Mouse (Mus musculus): ENCODE measurements at regions not wholly inside any gene's neighbourhood (a gene's known extent, or its start where the extent isn't known, plus 50 kb on each side); places are given as distances from the start of the nearest gene placed in this dataset.

DNA sequence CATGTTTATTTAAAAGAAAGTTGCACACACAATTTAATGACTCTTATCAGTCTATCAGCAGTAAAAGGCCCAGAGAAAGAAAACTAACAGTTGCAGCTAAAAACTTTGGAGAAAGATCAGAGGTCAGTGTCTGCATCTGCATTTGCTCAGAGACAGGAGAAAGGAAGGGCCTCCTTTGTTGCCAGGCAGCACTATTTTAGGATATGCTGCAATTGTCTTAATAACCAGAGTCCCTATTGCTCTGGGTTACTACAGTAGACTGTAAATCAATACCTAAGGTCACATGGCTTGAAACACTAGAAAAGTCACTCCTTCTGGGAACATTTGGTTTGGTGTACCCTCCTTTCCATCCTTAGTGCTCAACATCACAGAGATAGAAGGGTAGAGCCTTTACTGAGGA is 175.7 kb downstream of the Hdgfl1 start:
- peak; percentile 19 for DNase-seq (ENCODE audit: low read depth, low spot score)

DNA sequence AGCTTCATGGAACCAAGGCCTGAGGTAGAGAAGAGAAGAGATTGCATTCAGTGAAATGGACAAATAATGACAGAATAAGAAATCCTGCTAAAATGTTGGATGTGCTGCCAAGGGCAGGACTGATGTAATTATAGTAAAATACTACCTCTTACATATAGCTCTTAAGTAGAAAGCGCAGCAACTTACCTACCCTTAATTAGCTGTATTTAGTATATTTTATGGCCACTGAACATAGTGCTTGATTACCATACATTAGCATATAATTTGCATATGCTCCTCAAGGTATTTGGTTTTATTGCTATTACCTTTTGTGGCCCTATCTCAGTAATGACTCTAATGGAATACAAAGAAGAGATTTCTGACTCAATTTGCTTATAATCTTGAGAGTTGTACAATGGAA is 176.2 kb downstream of the Hdgfl1 start:
- no peak for DNase-seq (ENCODE audit: low read depth, low spot score)

DNA sequence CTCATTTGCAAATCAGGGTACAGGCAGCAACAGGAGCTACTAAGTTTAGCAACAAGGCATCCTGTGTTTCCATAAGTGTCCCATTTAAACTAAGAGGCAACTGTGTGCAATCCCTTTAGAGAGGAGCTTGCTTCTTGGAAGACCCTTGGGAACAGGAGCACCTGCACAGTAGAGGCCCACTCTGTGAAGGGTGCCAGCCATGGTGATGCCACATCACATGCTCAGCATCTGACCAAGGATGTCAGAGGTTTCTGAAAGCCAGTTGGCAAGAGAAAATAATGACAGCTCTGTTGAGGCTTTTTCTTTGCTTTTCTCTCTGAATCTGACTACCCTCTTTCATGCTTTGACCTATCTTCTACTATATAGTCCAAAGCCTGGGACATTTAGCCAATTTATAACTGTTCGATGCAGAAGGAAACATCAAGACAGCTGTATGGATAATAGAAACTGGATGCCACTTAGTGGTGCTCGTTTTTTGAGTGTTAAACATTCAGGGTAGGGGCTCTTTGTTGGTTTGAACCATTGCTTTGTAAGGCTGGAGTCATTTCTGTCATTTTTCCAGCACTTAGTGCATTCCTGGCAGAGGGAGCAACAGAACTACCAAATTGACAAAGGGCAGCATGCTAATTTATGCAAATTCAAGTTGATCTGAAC is 193.9 kb downstream of the Hdgfl1 start:
- DNase-seq (ENCODE audit: low read depth, low spot score): no peak

DNA sequence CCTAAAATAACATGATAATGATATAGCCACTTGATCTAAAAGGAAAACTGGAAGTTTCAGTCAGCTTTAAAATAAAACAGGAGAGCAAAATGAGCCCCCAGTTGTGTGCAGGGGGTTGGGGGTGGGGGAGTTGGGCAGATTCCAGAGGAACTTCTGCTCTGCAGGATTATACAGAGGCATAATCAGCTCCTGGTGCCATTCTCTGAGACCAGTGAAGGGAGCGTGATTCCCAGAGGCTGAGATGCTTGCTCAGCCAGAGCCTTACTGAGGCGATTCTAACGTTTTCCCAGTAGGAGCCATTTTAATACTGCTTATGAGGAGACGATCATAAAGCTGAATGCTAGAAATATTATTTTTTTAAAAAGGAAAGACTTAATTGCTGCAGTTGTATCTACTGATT is 200.5 kb downstream of the Hdgfl1 start:
- no peak for DNase-seq (ENCODE audit: low read depth, low spot score)

DNA sequence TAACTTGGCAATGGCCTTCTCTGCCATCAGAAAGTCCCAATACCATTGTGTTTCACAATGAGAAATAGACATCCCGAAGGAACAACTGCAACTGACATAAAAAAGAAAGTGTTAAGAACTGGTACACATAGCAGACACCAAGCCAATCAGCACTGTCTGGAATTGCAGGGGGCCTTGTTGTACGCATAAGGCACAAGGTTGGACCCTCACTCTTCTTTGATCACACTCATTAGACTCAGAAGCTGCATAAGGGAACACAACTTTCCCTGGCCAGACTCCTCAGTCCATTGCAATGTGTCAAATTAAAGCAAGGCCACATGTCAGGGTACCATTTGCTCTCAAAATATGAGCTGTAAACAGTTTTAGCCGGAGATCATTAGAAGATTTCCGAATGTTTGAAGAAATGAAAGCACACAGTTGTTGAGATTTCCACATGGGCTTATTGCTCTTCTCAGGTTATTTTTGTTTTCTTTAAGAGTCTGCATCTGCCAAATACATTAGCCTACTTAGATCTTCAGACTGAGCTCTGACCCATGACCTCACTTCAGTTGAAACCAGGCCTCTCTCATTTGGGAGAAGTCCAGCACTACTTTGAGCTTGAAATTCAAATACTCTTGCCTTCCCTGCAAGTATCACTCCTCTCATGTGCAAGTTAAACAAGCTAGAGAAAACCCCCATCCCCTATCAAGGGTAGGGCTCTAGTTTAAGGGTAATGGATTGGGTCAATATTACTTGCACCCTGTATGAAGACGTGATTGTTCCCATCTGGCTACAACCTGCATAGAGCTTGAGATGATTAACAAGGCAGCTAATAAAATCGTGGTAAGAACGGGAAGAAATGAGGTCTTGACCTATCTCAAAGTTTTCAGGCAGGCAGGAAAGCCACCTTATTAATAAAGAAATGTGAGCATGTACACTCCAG is 204.8 kb downstream of the Hdgfl1 start:
- peak; percentile 87 for DNase-seq (ENCODE audit: low read depth, low spot score)

DNA sequence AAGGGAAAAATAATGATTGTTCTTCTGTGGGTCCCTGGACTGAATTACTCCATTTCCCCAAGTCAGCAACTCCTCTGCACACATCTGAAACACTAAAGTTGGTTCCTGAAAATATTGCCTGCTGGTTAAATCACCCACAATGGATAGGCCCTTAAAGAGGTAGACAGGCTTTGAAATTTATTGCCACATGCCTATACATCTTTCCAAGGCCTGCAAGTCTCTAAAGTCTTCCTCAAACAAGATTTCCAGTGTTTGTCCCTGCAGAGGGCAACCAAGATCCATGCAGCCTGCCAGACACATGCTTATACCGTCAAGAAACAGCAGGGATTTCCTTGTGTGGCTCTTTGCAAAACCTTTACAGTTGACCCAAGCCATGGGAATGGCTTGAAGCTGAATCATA is 211.6 kb downstream of the Hdgfl1 start:
- peak; percentile 77 for DNase-seq (ENCODE audit: low read depth, low spot score)

DNA sequence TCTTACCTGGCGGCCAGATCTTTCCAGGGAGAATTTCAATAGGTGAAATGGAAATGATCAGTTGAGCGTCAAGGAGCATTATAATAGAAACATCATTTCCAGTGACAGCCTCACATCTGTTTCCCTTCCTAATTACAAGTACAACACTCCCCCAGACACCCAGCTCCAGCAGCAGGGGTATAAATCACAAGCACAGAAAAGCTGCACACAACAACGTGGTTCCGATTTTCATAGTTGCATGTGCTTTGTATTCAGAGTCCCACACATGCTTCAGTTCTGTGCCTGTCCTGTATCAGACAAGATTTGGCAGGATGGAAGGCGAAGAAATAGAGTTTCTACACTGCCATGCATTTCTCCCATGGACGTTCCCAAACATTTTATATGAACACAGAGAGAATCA is 215.7 kb downstream of the Hdgfl1 start:
- DNase-seq (ENCODE audit: low read depth, low spot score): peak; percentile 40

DNA sequence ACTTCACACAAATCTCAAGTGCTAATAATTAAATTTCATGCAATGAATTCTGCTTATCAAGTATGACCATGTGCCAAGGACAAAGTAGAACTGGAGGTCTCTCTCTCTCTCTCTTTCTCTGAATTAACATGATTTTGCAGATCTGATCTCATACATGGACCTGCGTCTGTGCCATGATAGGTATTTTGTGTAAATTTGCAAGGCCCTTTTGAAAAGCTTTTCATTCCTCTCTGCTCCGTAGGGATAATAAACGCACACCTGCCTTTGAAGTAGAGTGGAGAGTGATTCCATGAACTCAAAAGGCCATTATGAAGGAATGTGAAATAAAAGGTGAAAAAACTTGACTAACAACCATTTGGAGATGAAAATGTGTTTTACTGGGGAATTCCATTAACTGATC is 217.8 kb downstream of the Hdgfl1 start:
- no peak for DNase-seq (ENCODE audit: low read depth, low spot score)

DNA sequence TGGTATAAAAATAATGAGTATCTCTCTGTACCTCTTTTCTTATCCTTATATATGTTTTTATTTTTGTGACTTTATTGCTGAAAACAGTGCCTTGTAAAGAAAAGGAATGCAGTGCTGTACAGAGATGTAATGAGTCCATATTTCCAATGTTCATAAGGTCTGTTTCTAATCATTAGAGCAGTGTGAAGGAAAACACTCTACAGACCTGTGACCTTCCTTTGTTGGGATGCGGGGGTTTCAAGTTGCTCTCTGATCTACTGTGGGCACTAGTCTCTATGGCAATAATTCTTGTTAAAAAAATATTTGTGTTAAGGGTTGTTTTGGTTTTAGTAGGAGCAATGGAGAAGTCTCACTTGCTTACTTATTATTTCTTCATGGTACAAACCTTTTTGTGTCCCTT is 231.0 kb downstream of the Hdgfl1 start:
- peak; percentile 54 for DNase-seq (ENCODE audit: low read depth, low spot score)

DNA sequence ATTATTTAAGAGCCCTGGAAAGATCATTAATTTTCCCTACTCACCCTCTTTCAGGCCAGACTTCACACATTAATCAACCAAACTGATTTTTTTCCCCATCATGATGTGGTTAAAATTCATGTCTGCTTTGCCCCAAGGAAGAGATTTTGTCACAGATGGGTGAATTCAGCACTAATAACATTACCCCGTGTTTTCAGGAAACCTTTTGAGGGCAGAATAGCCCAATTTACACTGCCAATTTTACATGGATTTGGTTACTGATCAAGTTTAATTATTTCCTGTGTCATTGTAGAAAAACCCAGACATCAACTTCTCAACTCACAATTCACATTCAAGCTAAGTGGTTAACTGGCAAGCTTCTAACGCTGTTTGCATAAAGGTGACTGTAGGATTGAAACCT is 233.4 kb downstream of the Hdgfl1 start:
- no peak for DNase-seq (ENCODE audit: low read depth, low spot score)

DNA sequence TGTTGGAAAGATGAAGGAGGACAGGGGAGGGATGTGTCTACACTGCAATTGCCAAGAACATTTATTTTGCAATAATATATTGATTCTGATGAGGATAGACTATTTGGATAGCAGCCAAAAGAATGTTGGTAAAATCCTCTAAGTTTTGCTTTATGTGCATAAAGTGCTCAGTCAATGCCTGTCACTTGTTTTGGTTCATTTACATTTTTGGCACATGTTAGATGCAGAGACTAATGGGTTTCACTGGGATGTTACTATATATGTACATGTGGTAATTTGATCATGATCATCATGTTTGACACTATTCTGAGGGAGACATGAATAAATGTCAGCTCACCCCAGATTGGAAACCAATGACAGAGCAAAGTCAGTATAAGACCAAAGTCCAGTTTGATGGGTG is 237.2 kb downstream of the Hdgfl1 start:
- DNase-seq (ENCODE audit: low read depth, low spot score): no peak

DNA sequence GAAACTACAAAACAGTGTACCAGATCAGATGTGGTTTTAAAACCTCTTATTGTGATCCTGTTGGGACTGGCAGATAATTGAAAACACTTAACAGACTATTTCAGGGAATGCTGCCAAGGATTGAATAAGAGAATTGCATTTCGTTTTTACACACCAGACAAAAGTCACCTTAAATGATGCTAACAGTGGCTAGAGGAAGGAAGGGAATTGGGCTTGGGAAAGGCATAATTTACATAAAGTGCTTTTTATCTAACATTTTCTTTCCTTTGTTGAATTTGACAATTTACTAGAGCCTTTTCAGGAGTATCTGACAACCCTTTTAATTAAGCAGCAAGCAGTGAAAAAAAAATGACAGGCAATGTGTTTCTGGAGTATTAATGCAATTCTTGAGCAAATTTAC is 250.9 kb downstream of the Hdgfl1 start:
- DNase-seq (ENCODE audit: low read depth, low spot score): no peak

DNA sequence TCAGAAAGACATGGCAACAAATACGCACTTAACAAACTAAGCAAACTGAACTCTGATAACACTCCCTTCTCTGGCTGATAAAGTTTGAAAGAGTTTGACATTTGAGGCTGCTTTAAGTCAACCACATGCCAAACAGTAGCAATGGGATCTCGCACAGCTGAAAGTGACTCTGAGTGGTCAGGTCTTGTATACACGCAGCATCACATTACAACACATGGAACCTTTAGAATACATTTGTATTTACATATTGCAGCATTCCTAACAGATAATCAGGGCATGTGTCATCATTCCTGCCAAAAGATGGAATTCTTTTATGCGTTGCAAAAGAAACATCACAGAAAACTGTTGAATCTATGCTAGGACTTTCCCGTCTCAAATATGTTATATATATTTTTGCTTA is 251.5 kb downstream of the Hdgfl1 start:
- DNase-seq (ENCODE audit: low read depth, low spot score): no peak

DNA sequence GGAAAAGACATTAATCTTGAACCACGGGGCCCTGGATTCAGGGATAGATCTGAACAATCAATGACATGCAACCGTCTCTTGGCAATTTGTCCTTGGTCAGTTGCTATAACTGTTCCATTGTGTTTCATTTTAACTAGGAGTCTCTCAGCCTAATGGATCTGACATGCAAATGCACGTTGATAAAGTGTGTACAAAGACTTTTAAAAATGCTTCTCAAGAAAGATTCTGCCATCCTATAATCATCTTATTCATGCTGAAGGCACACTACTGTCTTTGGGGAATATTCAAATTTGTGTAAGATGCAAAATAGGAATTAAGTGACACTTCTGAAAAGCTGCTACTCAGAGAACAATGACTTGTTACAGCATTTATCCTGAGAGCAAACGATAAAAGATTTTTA is 252.3 kb downstream of the Hdgfl1 start:
- no peak for DNase-seq (ENCODE audit: low read depth, low spot score)

DNA sequence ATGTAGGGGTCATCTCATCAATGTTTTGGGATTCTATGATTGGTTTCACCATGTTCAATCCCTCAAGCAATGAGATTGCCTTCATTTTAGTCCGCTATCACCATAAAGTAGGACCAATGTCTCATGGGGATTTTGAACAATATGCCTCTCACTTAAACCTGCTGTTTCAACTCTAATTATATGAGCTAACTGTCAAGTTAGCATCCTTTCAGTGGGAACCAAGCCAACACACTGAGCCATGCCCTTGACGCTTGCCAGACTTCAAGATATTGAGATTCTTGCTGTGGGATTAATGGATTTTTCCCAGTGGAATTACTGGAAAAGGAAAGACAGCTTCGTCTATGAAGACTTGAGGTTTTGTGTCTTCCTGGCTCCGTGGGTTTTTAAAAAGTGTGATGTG is 259.5 kb downstream of the Hdgfl1 start:
- DNase-seq (ENCODE audit: low read depth, low spot score): no peak

DNA sequence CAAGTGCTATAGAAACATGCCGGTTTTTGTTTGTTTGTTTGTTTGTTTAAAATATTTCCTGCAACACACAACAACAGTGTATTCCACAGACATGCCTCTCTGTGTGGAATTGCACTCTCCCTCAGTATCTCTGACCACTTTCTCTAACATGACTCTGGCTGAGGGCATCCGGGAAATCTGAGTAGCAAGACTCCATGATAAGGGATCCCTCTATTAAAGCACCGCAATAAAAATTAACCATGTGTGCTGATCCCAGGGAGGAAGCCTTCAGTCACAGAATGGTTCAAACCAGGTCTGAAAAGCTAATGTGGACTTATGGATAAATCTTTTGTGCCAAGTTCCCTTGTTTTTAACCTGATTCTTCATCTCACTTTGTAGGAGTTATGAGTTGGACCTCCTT is 260.1 kb downstream of the Hdgfl1 start:
- no peak for DNase-seq (ENCODE audit: low read depth, low spot score)

DNA sequence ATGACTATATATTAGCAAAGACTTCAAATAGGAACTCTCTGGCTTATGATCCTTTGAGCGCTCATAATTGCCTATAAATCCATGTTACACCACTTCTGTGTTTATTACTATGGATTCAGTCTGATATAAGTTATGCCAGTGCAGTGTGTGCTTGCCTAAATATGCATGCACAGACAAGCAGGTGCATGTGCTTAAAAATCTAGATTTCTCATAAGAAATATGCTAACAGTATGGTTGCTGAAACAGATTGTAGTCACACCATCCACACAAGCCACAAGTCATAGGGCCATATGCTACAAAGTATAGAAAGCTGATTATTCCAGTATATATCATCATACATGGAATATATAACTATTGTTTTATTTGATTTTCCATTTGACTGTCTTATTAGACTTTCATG is 266.2 kb downstream of the Hdgfl1 start:
- no peak for DNase-seq (ENCODE audit: low read depth, low spot score)

DNA sequence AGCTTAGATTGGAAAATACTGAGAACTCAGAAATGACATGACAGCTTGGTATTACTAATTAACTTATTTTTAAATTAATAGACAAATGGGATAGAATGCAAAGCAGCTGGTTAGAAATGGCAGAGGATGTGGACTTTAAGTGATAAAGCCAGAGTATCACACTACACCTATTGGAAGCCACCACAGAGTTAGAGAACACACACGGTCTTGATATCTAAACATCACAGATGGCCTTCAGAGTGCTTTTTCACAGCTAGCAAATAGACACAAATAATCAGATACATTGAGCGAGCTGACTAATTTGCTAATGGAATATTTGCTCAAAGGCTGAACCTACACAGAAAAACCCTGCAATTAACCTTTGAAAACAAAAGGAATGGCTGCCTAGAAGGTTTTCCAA is 272.9 kb downstream of the Hdgfl1 start:
- no peak for DNase-seq (ENCODE audit: low read depth, low spot score)

DNA sequence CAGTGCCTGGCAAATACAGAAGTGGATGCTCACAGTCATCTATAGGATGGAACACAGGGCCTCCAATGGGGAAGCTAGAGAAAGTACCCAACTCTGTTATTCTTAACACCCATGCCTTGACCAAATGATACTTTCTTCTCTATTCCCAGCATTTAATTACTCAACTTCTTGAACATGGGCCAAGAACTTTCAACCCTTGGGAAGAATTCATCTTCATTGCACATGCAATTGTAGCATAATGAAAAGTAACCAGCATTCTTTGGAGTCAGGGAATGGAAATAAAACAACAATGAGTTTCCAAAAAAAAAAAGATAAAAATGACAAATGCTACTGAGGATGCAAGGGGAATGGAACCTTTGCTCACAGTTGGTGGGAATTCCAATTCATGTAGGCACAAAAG is 274.1 kb downstream of the Hdgfl1 start:
- DNase-seq (ENCODE audit: low read depth, low spot score): no peak

DNA sequence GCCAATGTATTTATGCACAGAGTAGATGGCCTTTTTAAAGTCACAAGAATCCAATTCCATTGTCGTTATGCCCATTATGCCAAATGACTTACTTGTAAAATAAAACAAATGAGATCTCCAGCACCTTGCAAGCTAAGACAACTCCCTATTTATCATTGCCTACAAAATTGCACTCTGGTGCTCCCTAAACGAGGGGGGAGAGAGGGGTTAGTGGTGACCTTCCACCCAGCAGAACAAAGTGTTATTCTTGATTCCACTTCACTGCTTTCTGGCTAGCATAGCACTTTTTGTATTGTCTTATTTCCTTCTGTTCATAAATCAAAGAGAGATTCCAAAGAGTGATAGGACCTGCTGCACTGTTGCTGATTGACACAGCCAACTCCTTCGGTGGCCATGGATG is 300.6 kb downstream of the Hdgfl1 start:
- no peak for DNase-seq (ENCODE audit: low read depth, low spot score)

DNA sequence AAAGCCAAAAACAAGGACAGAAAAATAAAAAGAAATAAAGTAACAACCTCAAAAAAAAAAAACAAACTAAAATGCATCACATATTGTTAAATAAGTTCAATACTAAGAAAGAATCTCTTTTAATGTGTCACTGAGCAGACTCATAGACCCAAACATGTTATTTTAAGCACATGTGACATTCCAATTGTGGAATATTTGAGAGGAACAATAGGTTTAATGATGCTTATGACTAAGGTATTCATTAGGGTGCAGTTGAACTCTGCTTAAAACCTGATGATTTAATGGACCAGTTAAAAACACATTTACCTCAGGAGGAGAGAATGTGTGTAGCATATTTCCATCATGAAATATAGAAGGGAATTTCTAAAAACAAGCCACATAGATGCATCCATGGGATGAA is 302.4 kb downstream of the Hdgfl1 start:
- DNase-seq (ENCODE audit: low read depth, low spot score): no peak

DNA sequence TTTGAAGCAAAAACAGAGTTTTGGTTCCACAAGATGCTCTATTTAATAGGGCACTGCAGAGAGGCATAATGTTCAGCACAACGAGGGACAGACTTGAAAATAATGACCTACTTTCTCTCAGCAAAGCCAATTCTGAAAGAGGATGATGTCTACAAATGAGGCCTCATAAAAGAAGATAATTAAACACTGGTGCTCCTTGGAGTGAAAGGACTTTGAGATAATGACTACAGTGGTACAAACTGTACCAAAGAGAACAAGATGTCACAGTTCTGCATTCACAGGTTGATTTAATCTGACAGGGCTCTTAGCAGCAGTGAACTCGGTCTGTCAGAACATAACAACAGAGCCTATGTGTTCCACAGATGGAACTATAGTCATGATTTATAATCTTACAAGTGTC is 305.4 kb downstream of the Hdgfl1 start:
- no peak for DNase-seq (ENCODE audit: low read depth, low spot score)

DNA sequence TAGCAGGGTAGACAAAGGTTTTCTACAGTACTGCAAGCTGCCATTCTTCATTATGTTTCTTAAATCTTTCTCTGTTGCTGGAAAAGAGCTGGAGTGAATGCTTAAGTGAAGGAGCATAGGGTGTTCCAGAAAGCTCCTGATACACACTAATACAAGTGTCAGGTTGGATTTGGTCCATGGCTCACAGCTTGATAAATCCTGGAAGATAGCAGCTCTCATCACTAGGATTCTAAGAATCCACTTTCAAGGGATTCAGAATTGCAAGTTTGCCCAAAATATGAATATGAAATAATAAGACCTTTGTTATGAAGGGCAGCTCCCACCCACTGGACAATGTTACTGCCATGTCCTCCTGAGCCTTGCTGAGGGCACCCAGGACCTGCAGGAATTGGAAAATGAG is 305.9 kb downstream of the Hdgfl1 start:
- DNase-seq (ENCODE audit: low read depth, low spot score): no peak

Data from forelimb bud, embryonic 11.5 days (tissue).